Mouse (Mus musculus): ENCODE data around the gene Efl1. TPM values are rescaled to one million over a fixed set of nuclear protein-coding genes. Genes with fewer than 3 reads are reported as not detected.

Efl1 gene
- polyA plus RNA-seq, 1 experiment from 2014 or later, result 19.4 TPM

DNA sequence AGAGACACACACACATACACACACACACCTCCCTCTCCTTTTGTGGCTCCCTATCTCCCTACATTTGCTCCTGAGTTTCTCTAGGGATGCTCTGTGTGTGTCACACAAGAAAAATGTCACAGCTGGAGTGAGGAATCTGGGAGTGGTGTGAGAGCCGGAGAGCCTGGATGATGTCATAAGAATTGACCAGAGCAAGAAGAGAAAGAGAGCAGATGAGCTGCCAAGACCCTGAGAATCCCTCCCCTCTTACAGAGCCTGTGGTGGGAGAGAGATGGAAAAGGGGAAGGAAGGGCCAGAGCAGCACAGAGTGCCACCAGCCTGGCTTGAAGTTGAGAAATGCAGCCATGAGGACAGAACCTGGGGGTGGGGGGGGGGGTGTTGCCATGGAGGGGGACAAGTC lies 174.1 kb downstream of the Efl1 start:
- Histone ChIP-seq H3K27me3 (ENCODE audit: control insufficient read depth, insufficient read depth, low read length) (no peaks in the 10 kb centered on the region), H3K9ac (ENCODE audit: low read length) (no peak overlapping the region), H3K4me3 (ENCODE audit: low read depth, low read length) (no peak overlapping the region), H3K36me3 (ENCODE audit: control insufficient read depth, insufficient read depth, low read length) (no peaks in the 10 kb centered on the region), H3K4me1 (ENCODE audit: control insufficient read depth, insufficient read depth, low read length) (no peaks in the 10 kb centered on the region), H3K4me2 (ENCODE audit: low read depth) (no peak overlapping the region), H3K9me3 (ENCODE audit: control insufficient read depth, low read length) (no peaks in the 10 kb centered on the region), H3K27ac (ENCODE audit: low read depth, low read length) (no peak overlapping the region)
- ATAC-seq (ENCODE audit: insufficient read depth, low FRiP score, low TSS enrichment), result no peak
- no peak for DNase-seq (ENCODE audit: low spot score)
- 48% methylated on average over 1 of the region's 1 CpGs for whole genome bisulfite sequencing

Other genes with a start within 250 kb of the Efl1 start
- 7.9 and 10.2 TPM in 2 replicates for gene Saxo2, start 86 bp upstream of the Efl1 start, polyA plus RNA-seq (2014; fragmentation: Nextera tagmentation; extraction: Ambion mirVana)
- gene Mex3b, start 218.7 kb downstream of the Efl1 start, polyA plus RNA-seq (2014; fragmentation: Nextera tagmentation; extraction: Ambion mirVana), result 37.5 TPM in 2 replicates

All from neural tube, embryonic 11.5 days (tissue).